Mouse (Mus musculus): ENCODE results near the gene Slco3a1. TPM values are rescaled to one million over a fixed set of nuclear protein-coding genes. Genes with fewer than 3 reads are reported as not detected.

The Slco3a1 gene
- polyA plus RNA-seq, 1 experiment from 2014 or later, result 12.4 TPM

- no peaks in the 10 kb centered on the region for H3K9me3 ChIP-seq (replicated peaks; ENCODE audit: control insufficient read depth, low read length)
- no peak for ATAC-seq
- H3K27me3 ChIP-seq (replicated peaks; ENCODE audit: control insufficient read depth, insufficient read depth, low read length), result no peaks in the 10 kb centered on the region
- no peaks in the 10 kb centered on the region for H3K4me1 ChIP-seq (ENCODE audit: control insufficient read depth, insufficient read depth, low read length)
- no peak overlapping the region for H3K4me2 ChIP-seq (ENCODE audit: low read length)
- DNase-seq (ENCODE audit: low spot score), result no peak
- no peak overlapping the region for H3K27ac ChIP-seq (ENCODE audit: low read depth, low read length)
- H3K4me3 ChIP-seq (ENCODE audit: low read depth, low read length), result no peak overlapping the region
- H3K9ac ChIP-seq (ENCODE audit: low read length), result no peak overlapping the region
- WGBS, result 80% methylated on average over 4 of the region's 4 CpGs
- no peaks in the 10 kb centered on the region for H3K36me3 ChIP-seq (ENCODE audit: control insufficient read depth, insufficient read depth, low read length)
Measured at GRCm38 (mm10) chr7:74536186-74536585, 18.4 kb downstream of the Slco3a1 start.

DNA sequence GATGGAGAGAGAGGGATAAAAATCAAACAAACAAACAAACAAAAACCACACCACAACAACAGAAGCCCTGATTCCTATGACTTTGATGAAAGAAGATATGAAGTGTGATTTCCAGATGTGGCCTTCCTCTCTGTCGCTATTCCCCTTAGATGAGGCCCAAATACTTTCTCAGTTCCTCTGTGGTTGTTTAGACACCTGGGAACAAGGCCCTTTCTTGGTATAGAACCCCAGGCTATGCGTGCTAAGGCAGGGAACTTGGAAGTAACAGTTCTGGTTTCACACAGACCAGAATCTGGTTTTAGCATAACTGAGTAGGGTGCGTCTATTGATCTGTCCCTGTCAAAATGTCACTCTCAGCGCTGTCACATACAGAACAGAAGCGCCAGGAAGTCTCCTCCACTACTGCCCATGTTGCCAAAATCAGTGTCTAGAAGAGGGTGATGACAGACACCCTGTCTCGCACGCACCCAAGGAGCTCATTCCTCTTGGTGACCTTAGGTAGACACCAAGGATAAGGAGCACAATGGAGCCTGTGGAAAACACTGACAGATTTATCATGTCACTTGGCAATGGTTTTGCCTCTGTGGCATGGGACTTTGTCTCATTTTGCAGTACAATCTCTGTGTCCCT lies 23.0 kb downstream of the Slco3a1 start:
- H3K27ac ChIP-seq (ENCODE audit: low read depth, low read length), result no peak overlapping the region
- H3K9me3 ChIP-seq (replicated peaks; ENCODE audit: control insufficient read depth, low read length), result no peaks in the 10 kb centered on the region
- 94% methylated on average over 7 of the region's 7 CpGs for WGBS
- no peak overlapping the region for H3K9ac ChIP-seq (ENCODE audit: low read length)
- no peaks in the 10 kb centered on the region for H3K4me1 ChIP-seq (ENCODE audit: control insufficient read depth, insufficient read depth, low read length)
- no peaks in the 10 kb centered on the region for H3K27me3 ChIP-seq (replicated peaks; ENCODE audit: control insufficient read depth, insufficient read depth, low read length)
- no peak overlapping the region for H3K4me2 ChIP-seq (ENCODE audit: low read length)
- H3K4me3 ChIP-seq (ENCODE audit: low read depth, low read length), result no peak overlapping the region
- ATAC-seq, result no peak
- DNase-seq (ENCODE audit: low spot score), result no peak
- no peaks in the 10 kb centered on the region for H3K36me3 ChIP-seq (ENCODE audit: control insufficient read depth, insufficient read depth, low read length)

DNA sequence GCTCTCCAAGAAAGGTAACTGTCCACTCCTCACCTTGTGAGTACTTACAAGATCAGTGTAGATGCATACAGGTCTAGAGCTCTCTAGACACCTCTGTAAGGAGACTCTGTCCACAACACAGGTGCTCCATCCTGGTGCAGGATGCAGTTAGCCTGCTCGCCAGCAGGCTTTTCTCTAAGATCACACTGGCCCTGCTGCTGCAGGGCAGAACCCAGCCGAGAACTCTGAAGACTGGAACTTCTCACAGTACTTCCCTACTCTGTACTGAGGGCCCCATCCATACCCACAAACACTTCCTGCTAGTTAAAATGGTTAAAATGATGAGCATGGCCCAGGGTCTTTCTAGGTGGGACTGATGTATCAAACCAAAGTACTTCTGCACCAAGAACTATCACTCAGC lies 24.7 kb downstream of the Slco3a1 start:
- Histone ChIP-seq H3K36me3 (ENCODE audit: control insufficient read depth, insufficient read depth, low read length) (no peaks in the 10 kb centered on the region), H3K9ac (ENCODE audit: low read length) (no peak overlapping the region), H3K27ac (ENCODE audit: low read depth, low read length) (no peak overlapping the region), H3K27me3 (replicated peaks; ENCODE audit: control insufficient read depth, insufficient read depth, low read length) (no peaks in the 10 kb centered on the region), H3K4me1 (ENCODE audit: control insufficient read depth, insufficient read depth, low read length) (no peaks in the 10 kb centered on the region), H3K9me3 (replicated peaks; ENCODE audit: control insufficient read depth, low read length) (no peaks in the 10 kb centered on the region), H3K4me3 (ENCODE audit: low read depth, low read length) (no peak overlapping the region), H3K4me2 (ENCODE audit: low read length) (no peak overlapping the region)
- ATAC-seq (no peak), DNase-seq (ENCODE audit: low spot score) (no peak)
- 75% methylated on average over 2 of the region's 2 CpGs for WGBS

DNA sequence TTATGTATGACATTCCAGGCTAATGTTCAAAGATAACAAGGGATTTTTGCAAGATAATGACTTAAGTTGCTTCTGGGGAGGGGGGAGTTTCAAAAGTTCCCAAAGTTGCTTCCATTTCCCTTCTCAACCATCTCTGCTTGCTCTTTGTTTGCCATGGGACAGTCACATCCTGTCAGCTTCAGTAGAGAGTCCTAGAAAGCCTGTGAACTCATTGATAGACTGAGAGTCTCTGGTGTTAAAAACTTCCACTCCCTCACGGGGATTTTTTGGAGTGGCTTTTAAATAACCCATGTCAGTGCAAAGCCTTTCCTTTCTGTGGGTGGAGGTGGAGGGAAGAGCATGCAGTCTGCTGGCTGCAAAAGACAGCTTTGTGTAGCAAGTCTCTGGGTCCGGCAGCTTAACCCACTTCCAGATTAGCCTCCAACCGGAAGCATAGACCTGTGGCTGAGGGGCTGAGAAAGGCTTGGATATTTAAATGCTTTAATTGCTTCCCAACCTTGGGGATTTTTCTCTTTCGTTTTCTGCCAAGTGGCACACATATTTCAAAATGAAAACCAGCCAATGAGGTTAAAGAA lies 25.3 kb downstream of the Slco3a1 start:
- ATAC-seq (no peak), DNase-seq (ENCODE audit: low spot score) (no peak)
- H3K27ac ChIP-seq (ENCODE audit: low read depth, low read length), result no peak overlapping the region
- H3K4me2 ChIP-seq (ENCODE audit: low read length), result no peak overlapping the region
- H3K9ac ChIP-seq (ENCODE audit: low read length), result no peak overlapping the region
- H3K27me3 ChIP-seq (replicated peaks; ENCODE audit: control insufficient read depth, insufficient read depth, low read length), result no peaks in the 10 kb centered on the region
- 53% methylated on average over 4 of the region's 4 CpGs for WGBS
- H3K4me1 ChIP-seq (ENCODE audit: control insufficient read depth, insufficient read depth, low read length), result no peaks in the 10 kb centered on the region
- H3K36me3 ChIP-seq (ENCODE audit: control insufficient read depth, insufficient read depth, low read length), result no peaks in the 10 kb centered on the region
- no peaks in the 10 kb centered on the region for H3K9me3 ChIP-seq (replicated peaks; ENCODE audit: control insufficient read depth, low read length)
- no peak overlapping the region for H3K4me3 ChIP-seq (ENCODE audit: low read depth, low read length)

DNA sequence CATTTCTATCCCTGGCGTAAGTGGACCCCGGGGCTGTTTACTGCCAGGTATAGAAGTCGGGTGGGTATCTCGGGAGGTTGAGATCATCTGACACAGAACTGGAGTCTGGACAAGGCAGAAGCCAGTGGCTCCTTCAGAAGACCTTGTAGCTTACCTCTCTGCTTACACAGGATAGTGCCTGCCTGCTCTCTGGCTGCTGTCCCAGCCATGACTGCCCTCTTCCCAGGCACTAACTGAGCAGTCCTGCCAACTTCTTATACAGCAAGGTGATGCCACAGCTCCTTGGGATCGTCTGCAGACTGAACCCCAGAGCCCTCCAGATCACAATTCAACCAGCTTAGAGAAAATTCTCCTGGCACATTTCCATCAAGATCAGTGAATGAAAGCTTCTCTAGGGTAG lies 26.4 kb downstream of the Slco3a1 start:
- Histone ChIP-seq H3K4me3 (ENCODE audit: low read depth, low read length) (no peak overlapping the region), H3K4me1 (ENCODE audit: control insufficient read depth, insufficient read depth, low read length) (no peaks in the 10 kb centered on the region), H3K27ac (ENCODE audit: low read depth, low read length) (no peak overlapping the region), H3K27me3 (replicated peaks; ENCODE audit: control insufficient read depth, insufficient read depth, low read length) (no peaks in the 10 kb centered on the region), H3K36me3 (ENCODE audit: control insufficient read depth, insufficient read depth, low read length) (no peaks in the 10 kb centered on the region), H3K9me3 (replicated peaks; ENCODE audit: control insufficient read depth, low read length) (no peaks in the 10 kb centered on the region), H3K4me2 (ENCODE audit: low read length) (no peak overlapping the region), H3K9ac (ENCODE audit: low read length) (no peak overlapping the region)
- no peak for ATAC-seq
- WGBS, result 85% methylated on average over 5 of the region's 5 CpGs
- no peak for DNase-seq (ENCODE audit: low spot score)

GRCm38 (mm10) chr7:74527689-74528088 lies 26.9 kb downstream of the Slco3a1 start:
- ATAC-seq, result no peak
- DNase-seq (ENCODE audit: low spot score), result no peak

GRCm38 (mm10) chr7:74526030-74526429 lies 28.6 kb downstream of the Slco3a1 start:
- H3K27me3 ChIP-seq (replicated peaks; ENCODE audit: control insufficient read depth, insufficient read depth, low read length), result 0 out of 2 replicates have a peak, but pooled peaks cover 3% of the 10 kb centered on the region
- H3K4me3 ChIP-seq (ENCODE audit: low read depth, low read length), result no peak overlapping the region
- no peaks in the 10 kb centered on the region for H3K9me3 ChIP-seq (replicated peaks; ENCODE audit: control insufficient read depth, low read length)
- no peaks in the 10 kb centered on the region for H3K36me3 ChIP-seq (ENCODE audit: control insufficient read depth, insufficient read depth, low read length)
- H3K4me1 ChIP-seq (ENCODE audit: control insufficient read depth, insufficient read depth, low read length), result no peaks in the 10 kb centered on the region
- ATAC-seq, result no peak
- H3K9ac ChIP-seq (ENCODE audit: low read length), result no peak overlapping the region
- DNase-seq (ENCODE audit: low spot score), result no peak
- WGBS, result 97% methylated on average over 4 of the region's 4 CpGs
- no peak overlapping the region for H3K27ac ChIP-seq (ENCODE audit: low read depth, low read length)
- no peak overlapping the region for H3K4me2 ChIP-seq (ENCODE audit: low read length)

More at GRCm38 (mm10) chr7:74527689-74528088, 26.9 kb downstream of the Slco3a1 start:
- WGBS, result 85% methylated on average over 6 of the region's 6 CpGs
- no peak overlapping the region for H3K9ac ChIP-seq (ENCODE audit: low read length)
- no peak overlapping the region for H3K27ac ChIP-seq (ENCODE audit: low read depth, low read length)
- H3K9me3 ChIP-seq (replicated peaks; ENCODE audit: control insufficient read depth, low read length), result no peaks in the 10 kb centered on the region
- no peaks in the 10 kb centered on the region for H3K4me1 ChIP-seq (ENCODE audit: control insufficient read depth, insufficient read depth, low read length)
- H3K4me2 ChIP-seq (ENCODE audit: low read length), result no peak overlapping the region
- no peak overlapping the region for H3K4me3 ChIP-seq (ENCODE audit: low read depth, low read length)
- no peaks in the 10 kb centered on the region for H3K36me3 ChIP-seq (ENCODE audit: control insufficient read depth, insufficient read depth, low read length)
- 0 out of 2 replicates have a peak, but pooled peaks cover 3% of the 10 kb centered on the region for H3K27me3 ChIP-seq (replicated peaks; ENCODE audit: control insufficient read depth, insufficient read depth, low read length)

DNA sequence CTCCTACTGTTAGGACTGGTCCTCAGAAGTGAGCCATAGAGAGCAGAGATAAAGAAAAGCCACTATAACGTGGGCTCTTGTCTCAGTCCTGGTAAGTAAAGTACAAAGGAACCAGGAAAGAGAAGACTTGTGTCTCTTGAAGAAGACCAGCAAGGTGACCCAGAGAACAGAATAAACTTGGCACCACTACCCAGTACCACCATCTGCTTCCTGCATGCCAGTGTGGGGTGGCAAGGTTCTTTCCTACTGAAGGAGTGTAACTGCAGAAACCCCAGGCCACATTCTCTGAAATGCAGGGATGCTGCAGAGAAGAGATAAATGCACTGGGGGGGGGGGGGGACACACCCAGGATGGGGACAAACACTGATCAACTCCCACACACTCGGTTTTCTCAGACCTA lies 29.0 kb downstream of the Slco3a1 start:
- Histone ChIP-seq H3K27me3 (replicated peaks; ENCODE audit: control insufficient read depth, insufficient read depth, low read length) (0 out of 2 replicates have a peak, but pooled peaks cover 3% of the 10 kb centered on the region), H3K4me3 (ENCODE audit: low read depth, low read length) (no peak overlapping the region), H3K4me2 (ENCODE audit: low read length) (no peak overlapping the region), H3K9ac (ENCODE audit: low read length) (no peak overlapping the region), H3K36me3 (ENCODE audit: control insufficient read depth, insufficient read depth, low read length) (no peaks in the 10 kb centered on the region), H3K9me3 (replicated peaks; ENCODE audit: control insufficient read depth, low read length) (no peaks in the 10 kb centered on the region), H3K4me1 (ENCODE audit: control insufficient read depth, insufficient read depth, low read length) (no peaks in the 10 kb centered on the region), H3K27ac (ENCODE audit: low read depth, low read length) (no peak overlapping the region)
- DNase-seq (ENCODE audit: low spot score) (no peak), ATAC-seq (no peak)
- 78% methylated on average over 2 of the region's 2 CpGs for whole genome bisulfite sequencing

DNA sequence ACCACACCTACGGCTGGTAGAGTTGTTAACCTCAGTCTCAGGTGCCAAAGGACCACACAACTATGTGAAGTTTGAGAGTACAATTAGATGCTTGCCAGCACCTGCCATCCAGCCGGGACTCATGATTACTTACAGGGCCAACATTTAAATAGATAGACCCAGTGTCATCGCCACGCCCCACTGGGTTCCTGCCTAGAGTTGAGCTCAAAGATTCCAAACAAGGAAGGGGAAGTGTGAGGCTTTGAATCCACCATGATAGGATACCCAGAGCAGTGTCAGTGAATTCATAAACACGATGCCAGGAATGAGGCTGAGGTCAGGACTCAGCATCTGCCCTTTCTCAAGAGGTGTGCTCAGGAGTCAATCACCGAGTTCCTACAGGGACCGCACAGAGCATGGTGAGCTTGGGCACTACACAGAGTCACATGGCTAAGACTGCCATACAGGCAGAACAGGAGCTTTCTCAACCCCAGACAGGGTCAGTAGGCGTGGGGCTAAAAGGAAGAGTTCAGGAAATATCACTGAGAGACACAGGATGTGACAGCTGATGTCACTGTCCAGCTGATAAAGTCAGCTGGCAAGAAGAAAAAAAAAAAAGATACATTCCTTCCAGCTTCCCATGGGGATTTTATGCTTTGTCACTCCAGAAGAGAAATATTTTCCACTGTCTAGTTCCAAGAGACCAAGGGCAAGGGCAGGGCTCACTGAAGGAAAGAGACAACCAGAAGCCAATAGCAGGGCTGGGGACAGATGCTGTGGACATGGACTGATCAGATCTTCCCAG lies 30.2 kb downstream of the Slco3a1 start:
- H3K4me3 ChIP-seq (ENCODE audit: low read depth, low read length), result no peak overlapping the region
- no peak overlapping the region for H3K27ac ChIP-seq (ENCODE audit: low read depth, low read length)
- 90% methylated on average over 8 of the region's 8 CpGs for WGBS
- no peaks in the 10 kb centered on the region for H3K36me3 ChIP-seq (ENCODE audit: control insufficient read depth, insufficient read depth, low read length)
- 0 out of 2 replicates have a peak, but pooled peaks cover 3% of the 10 kb centered on the region for H3K27me3 ChIP-seq (replicated peaks; ENCODE audit: control insufficient read depth, insufficient read depth, low read length)
- DNase-seq (ENCODE audit: low spot score) (no peak), ATAC-seq (no peak)
- no peak overlapping the region for H3K4me2 ChIP-seq (ENCODE audit: low read length)
- H3K4me1 ChIP-seq (ENCODE audit: control insufficient read depth, insufficient read depth, low read length), result no peaks in the 10 kb centered on the region
- no peaks in the 10 kb centered on the region for H3K9me3 ChIP-seq (replicated peaks; ENCODE audit: control insufficient read depth, low read length)
- H3K9ac ChIP-seq (ENCODE audit: low read length), result no peak overlapping the region
